Mouse (Mus musculus) mesoderm, embryonic 11.5 days (tissue): ENCODE measurements around the gene H2-M5.
A peak's percentile ranks its signal among the peaks of the same experiment; 100 is the strongest.
"Not testable (repeated sequence)": the region's sequence is repeated elsewhere in the genome, so short reads cannot be mapped to it uniquely, and the experiment has no call there.

Experiments
- DNase-seq: peaks from one replicate; pipeline ENCODE4 v3.0.0-alpha.2; 2012; ENCODE audit warnings: low read depth, low spot score

Gene H2-M5

GRCm38 (mm10) chr17:36993770-36994325, 4.5 kb upstream of the H2-M5 start:
- DNase-seq, result no peak

GRCm38 (mm10) chr17:36992336-36993104, 3.2 kb upstream of the H2-M5 start:
- DNase-seq, result no peak

GRCm38 (mm10) chr17:36990630-36991029, 1.3 kb upstream of the H2-M5 start:
- not testable (repeated sequence) for DNase-seq

GRCm38 (mm10) chr17:36988475-36988874, 862 bp downstream of the H2-M5 start:
- no peak for DNase-seq

GRCm38 (mm10) chr17:36982253-36983155, 6.8 kb downstream of the H2-M5 start:
- peak; percentile 46 for DNase-seq

GRCm38 (mm10) chr17:36981845-36982244, 7.5 kb downstream of the H2-M5 start:
- no peak for DNase-seq

GRCm38 (mm10) chr17:36981221-36981813, 8.0 kb downstream of the H2-M5 start, which contains the start of gene 2410137M14Rik:
2410137M14Rik (minus strand) TSS chr17:36981237.
- DNase-seq, result no peak

GRCm38 (mm10) chr17:36973271-36973787, 16.0 kb downstream of the H2-M5 start:
- DNase-seq, result no peak

- no peak for DNase-seq
Measured at GRCm38 (mm10) chr17:36972791-36973190, 16.5 kb downstream of the H2-M5 start.

- DNase-seq, result no peak
Measured at GRCm38 (mm10) chr17:36971172-36971850, 18.0 kb downstream of the H2-M5 start.

GRCm38 (mm10) chr17:36970316-36970890, 18.9 kb downstream of the H2-M5 start:
- DNase-seq, result no peak

GRCm38 (mm10) chr17:36966875-36967274, 22.5 kb downstream of the H2-M5 start:
- DNase-seq, result no peak

- no peak for DNase-seq
Measured at GRCm38 (mm10) chr17:36961125-36961524, 28.2 kb downstream of the H2-M5 start.

- DNase-seq, result no peak
Measured at GRCm38 (mm10) chr17:36958884-36959283, 30.5 kb downstream of the H2-M5 start.

- peak; percentile 98 for DNase-seq
Measured at GRCm38 (mm10) chr17:36957999-36958743, 31.2 kb downstream of the H2-M5 start, which contains the start of the genes Znrd1 and Znrd1as. Znrd1 (minus strand) TSS chr17:36958559. Znrd1as (plus strand) TSS chr17:36958592.

- DNase-seq, result no peak
Measured at GRCm38 (mm10) chr17:36953062-36953461, 36.3 kb downstream of the H2-M5 start.

- no peak for DNase-seq
Measured at GRCm38 (mm10) chr17:36952631-36953030, 36.7 kb downstream of the H2-M5 start.

GRCm38 (mm10) chr17:36950981-36951947, 38.1 kb downstream of the H2-M5 start, which contains the start of gene Ppp1r11:
Ppp1r11 (minus strand) TSS chr17:36951741.
- DNase-seq, result peak; percentile 99
